Mouse (Mus musculus): Measurements from ENCODE around the gene S100a11.

Gene S100a11

DNA sequence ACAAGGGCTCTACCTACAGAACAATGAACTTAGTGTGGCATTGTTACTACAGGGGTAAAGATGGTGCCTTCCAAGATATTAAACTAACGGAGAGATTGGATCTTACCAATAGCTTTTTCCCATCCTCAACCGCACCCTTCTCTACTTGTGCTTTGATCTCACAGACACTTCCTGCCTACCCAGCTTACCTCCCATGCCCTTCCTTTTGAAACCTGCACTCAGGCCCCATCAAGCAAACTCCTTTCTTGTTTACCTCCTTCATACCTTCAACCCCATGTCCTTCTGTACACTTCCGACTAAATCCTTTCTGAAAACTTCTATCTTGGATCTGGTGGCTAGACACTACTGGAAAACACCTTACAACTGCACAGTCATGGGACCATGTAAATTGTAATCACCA, 5.7 kb upstream of the S100a11 start:
- in situ Hi-C loops (cut with MboI; ENCODE audit: low pct_unique_long_range_greater_than_20kb in 1 of 2, low sequenced_read_pairs in 2 of 2, unreplicated experiment in 1 of 2), result no loop called here

DNA sequence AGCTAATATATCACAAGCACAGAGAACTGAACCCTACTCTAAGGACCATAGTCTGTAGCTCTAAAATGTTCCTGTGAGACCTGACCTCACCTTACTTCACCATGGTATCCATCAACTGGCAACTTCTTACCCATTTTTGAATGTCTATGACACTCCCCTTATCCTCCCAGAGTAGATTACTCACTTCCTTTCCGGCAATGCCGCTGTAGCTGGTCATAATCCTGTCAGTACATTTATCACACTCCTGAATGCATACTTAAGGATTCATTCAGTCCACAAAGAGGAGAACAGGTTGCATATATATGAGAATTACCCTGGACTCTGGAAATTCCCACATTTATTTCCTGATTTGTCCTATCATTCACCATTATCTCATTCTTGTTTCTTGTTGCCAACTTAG, 2.9 kb upstream of the S100a11 start:
- in situ Hi-C loops (cut with MboI; ENCODE audit: low pct_unique_long_range_greater_than_20kb in 1 of 2, low sequenced_read_pairs in 2 of 2, unreplicated experiment in 1 of 2), result no loop called here

DNA sequence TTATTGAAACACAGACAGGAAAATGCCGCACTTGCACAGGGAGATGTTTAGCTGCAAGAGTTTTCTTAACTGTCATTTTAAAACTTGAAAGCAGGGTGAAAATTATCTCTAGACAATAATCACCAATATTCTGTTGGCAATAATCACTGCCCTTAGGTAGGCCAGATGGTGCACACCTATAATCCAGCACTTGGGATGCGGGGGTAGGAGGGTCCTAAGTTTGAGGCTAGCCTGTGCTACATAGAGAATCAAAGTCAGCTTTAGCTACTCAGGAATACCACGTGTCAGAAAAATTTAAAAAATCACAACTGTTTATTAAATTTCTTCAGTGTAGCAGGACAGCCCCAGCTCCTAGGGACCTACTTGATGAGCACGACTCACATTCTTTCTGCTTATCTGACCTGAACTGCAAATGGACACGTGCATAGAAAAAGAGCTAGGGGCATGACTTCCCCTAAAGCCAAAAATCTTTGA, 395 bp upstream of the S100a11 start:
- in situ Hi-C loops (cut with MboI; ENCODE audit: low pct_unique_long_range_greater_than_20kb in 1 of 2, low sequenced_read_pairs in 2 of 2, unreplicated experiment in 1 of 2), result no loop called here

DNA sequence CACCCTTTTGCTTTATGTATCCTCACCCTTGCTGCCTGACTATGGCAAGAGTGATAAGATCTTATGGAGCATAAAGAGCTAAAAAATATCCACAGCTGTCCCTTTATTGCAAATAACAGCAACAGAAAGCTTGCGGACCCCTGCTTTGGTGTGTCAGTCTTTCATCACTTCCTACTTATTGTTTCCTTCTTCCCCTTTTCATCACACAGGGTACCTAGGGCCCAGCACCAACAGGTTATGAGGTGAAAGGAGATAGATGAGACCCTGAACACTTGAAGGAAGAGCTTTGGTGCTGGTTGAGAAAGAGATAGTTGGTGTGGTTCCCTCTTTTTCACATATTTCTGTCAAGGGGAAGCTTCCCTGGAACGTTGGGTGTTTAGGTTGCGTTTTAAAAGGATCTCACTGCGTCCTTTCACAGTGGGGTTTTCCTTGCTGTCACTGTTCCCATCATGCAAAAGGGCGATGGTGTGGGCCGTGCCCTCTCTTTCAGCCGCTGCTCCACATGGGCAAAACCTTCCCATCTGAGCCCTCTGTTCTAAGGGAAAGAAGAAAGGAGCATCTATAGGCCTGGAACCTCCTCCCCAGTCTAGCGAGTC, 1.3 kb downstream of the S100a11 start:
- in situ Hi-C loops (cut with MboI; ENCODE audit: low pct_unique_long_range_greater_than_20kb in 1 of 2, low sequenced_read_pairs in 2 of 2, unreplicated experiment in 1 of 2), result no loop called here

DNA sequence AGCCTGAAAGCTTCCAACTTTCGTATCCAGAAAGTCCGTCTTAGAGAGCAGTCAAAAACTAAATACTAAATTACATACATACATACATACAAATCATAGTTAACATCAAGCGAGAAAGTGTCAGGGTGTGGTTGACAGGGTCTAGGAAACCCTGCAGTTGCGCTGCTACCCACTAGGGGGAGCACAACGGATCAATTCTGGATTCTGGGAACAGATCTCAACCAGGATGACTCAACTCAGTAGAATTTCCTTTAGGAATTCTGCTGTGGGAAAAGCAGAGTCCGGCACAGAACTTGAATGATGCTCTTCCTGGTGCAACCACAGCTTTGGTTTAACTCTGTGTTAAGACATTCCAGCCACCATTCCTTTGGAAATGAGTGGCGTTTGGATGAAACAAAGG, 2.3 kb downstream of the S100a11 start:
- in situ Hi-C loops (cut with MboI; ENCODE audit: low pct_unique_long_range_greater_than_20kb in 1 of 2, low sequenced_read_pairs in 2 of 2, unreplicated experiment in 1 of 2), result no loop called here

DNA sequence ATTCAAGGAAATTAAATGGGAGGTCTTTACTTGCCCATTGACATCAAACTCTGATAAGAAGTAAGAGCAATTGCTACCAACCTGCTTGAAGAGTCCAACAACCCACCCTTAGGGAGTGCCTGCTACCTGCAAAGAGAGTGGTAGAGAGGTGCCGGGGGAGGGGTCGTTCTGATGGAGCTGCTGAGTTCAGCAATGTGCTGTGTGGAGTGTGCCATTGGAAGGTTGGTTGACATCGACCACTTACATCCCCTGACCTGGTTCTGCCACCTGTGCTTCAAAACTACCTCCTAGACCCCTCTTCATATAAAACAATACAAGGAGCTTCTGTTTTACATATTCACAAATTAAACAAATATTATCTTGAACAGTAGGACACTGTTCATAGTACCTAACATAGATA, 7.0 kb downstream of the S100a11 start:
- in situ Hi-C loops (cut with MboI; ENCODE audit: low pct_unique_long_range_greater_than_20kb in 1 of 2, low sequenced_read_pairs in 2 of 2, unreplicated experiment in 1 of 2), result no loop called here

DNA sequence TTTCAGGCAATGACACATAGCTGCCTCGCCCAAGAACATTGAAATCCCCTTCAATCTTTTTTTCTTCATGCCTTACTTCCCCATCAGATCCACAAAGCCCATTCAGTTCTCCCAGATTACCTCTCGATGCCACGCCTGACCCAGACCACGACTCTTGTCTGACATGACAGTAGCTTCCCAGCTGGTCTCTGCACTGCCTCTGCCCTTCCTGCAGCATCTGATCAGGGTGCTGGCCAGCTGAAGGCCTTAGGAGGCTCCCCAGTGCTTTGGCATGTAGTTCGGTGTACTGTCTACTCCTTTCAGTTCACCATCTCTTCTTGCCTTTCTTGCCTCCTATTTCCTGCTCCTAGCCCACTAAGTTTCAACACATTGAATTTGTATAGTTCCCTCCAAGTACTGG, 8.5 kb downstream of the S100a11 start:
- in situ Hi-C loops (cut with MboI; ENCODE audit: low pct_unique_long_range_greater_than_20kb in 1 of 2, low sequenced_read_pairs in 2 of 2, unreplicated experiment in 1 of 2), result no loop called here

DNA sequence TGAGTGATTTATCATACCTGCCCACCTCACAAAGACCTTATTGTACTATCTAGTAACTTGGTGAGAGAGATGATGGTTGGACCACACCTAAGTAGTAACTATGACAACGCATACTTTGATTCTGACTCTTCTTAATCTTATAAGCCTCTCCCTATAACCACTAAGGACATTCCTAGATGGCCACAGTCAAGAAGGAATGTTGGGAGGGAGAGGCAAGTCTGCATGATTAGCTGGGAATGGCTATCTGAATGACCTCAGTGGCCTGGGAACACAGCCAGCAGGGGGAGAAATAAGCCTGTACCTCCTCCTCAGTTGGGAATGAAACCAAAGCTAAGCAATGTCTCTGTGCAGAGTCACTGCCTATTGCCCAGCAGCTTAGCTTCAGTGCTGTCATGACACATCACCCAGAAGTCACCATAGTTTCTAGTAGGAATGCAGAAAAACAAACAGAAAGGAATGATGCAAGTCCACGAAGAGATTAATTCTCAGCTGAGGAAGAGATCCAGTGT, 16.8 kb downstream of the S100a11 start:
- in situ Hi-C loops (cut with MboI; ENCODE audit: low pct_unique_long_range_greater_than_20kb in 1 of 2, low sequenced_read_pairs in 2 of 2, unreplicated experiment in 1 of 2), result no loop called here

DNA sequence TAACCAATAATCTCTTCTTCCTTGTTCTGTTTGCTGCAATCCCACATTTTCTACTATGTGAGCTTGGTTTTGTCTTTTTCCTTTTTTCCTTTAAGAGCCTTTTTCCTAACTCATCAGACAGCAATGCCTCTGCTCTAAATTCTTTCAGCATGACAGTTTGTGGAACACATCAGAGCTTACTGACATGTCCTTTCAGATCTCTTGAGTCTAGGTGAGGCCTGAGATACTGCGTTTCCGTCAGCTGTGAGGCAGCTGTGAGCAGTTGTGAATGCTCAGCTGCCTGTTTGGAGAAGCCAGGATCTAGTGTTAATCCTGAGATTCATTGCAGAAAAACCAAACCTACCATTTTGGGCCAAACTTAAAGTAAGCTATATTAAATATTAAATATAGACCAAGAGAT, 18.2 kb downstream of the S100a11 start:
- in situ Hi-C loops (cut with MboI; ENCODE audit: low pct_unique_long_range_greater_than_20kb in 1 of 2, low sequenced_read_pairs in 2 of 2, unreplicated experiment in 1 of 2), result no loop called here

DNA sequence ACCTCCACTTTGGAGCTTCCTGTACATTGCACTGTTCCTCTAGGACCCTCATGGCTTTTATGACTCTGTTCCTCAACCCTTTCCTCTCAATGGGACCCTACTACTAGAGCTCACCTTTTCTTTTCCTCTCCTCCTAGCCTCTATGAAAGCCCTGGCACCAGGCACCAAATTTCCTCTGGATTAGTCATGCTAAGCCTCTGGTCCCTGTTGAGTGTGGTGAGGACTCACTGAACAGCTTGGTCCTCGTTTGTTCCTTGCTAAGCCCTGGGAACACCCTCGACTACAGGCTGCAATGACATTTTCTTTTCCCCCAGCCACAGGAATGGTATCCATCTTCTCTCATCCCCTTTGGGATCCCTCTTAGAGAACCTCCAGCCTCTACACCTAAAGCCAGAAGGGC, 21.2 kb downstream of the S100a11 start:
- in situ Hi-C loops (cut with MboI; ENCODE audit: low pct_unique_long_range_greater_than_20kb in 1 of 2, low sequenced_read_pairs in 2 of 2, unreplicated experiment in 1 of 2), result loop anchor here in 1 of 2 experiments (10.0 kb wide), 1 partner anchor 63 kb away; no protein-coding TSS in a partner anchor

DNA sequence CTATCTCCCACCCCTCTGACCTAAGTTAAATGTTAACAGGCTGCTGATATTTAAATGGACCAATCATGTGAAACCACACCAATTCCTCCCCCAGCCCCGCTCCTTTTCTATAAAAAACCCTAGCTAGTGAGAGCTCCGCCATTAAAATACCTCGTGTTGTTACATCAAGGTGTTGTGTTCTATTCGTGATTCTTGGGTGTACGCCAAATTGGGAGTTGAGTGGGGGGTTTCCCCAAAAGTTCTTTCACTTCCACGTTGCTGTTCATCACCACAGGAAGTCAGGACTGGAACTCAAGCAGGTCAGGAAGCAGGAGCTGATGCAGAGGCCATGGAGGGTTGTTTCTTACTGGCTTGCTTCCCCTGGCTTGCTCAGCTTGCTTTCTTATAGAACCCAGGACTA, 23.9 kb downstream of the S100a11 start:
- in situ Hi-C loops (cut with MboI; ENCODE audit: low pct_unique_long_range_greater_than_20kb in 1 of 2, low sequenced_read_pairs in 2 of 2, unreplicated experiment in 1 of 2), result loop anchor here in 1 of 2 experiments (10.0 kb wide), 1 partner anchor 61 kb away; no protein-coding TSS in a partner anchor

DNA sequence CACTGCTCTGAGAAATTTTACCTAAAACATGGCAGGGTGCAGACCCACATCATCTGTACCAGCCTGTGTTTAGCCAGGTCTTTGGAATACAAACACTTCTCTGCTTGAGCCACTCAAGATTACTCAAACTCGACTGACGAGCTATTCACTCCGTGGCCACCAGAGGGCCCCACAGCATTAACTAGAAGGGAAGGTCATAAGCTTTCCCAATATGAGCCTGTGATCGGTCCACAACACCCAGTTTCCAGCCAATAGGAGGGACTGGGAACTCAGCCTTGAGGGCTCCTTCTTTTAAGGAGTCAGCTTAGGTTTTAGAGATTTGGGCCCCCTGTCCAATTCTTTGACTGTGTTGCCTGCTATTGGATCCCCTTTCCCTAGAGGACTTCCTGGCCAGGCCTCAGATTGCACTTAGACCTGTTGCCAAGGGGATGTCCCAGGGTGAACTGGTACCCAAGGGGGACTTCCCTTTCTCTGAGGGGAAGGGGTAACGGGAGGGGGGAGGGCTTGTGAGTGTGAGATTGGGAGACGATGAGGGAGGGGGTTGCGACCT, 26.9 kb downstream of the S100a11 start:
- in situ Hi-C loops (cut with MboI; ENCODE audit: low pct_unique_long_range_greater_than_20kb in 1 of 2, low sequenced_read_pairs in 2 of 2, unreplicated experiment in 1 of 2), result loop anchor here (5.0 to 10.0 kb wide), 2 partner anchors 55 to 58 kb away; no protein-coding TSS in a partner anchor

DNA sequence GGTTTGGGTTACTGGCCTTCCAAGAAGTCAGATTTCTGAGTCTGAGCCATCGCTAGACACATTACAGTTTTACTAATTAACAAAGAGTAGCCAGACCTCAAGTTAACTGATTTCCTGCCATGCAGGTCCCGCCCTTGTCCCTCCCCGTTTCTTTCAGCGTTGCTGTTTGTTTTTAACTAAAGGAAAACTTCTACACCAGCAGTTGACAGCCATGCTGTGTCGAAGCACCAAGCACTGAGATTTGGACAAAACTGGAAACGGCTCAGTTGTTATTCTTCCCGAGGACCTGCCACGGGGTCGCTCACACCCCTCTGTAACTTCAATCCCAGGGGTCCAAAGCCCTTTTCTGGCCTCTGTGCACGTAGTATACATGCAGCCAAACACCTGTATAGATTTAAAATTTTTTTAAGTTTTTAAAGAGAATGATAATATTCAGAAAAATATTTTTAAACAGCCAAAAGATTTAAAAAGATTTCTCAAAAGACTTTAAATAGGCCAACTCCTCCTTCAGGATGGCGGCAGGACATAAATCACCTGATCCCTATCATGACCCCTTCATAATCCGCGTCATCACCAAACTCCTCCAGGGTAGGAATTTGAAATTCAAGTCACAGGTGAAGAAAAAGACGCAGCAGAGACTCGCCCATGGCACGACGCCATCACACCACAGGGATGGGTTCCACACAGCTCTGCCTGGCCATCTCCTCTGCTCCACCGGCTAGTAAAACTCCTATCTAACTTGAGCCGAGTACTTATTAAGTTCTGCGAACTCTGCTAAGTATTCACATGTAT, 27.7 kb downstream of the S100a11 start:
- in situ Hi-C loops (cut with MboI; ENCODE audit: low pct_unique_long_range_greater_than_20kb in 1 of 2, low sequenced_read_pairs in 2 of 2, unreplicated experiment in 1 of 2), result loop anchor here (5.0 to 10.0 kb wide), 2 partner anchors 54 to 57 kb away; no protein-coding TSS in a partner anchor

DNA sequence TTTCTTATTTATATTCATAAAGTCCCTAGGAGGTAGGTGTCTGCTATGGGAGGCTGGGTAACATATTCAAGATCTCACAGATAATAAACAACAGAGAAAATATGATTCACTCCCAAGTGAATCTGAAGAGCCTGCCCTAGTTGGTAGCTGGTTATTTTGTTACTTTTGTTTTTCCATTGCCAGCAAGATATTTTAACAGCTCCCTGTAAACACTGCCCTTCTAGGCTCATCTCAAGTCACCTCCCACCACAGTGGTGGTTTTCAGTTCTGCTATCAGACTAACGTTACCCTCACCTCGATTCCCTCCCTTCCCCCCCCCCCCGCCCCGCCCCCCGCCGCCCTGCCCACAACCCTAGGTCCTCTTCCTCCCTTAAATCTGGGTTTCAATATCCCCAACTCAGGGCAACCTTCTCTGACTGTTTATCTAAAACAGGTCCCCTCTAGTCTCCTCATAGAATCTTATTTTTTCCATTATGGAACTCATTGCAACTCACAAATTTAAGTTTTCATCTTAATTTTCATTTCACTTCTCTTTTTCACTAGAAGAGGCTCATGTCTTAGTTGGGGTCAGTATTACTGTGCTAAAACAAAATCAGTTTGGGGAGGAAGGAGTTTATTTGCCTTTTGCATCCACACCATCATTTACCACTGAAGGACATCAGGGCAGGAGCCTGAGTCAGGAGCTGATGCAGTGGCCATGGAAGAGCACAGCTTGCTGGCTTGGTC, 28.4 kb downstream of the S100a11 start:
- in situ Hi-C loops (cut with MboI; ENCODE audit: low pct_unique_long_range_greater_than_20kb in 1 of 2, low sequenced_read_pairs in 2 of 2, unreplicated experiment in 1 of 2), result loop anchor here (5.0 to 10.0 kb wide), 2 partner anchors 54 to 56 kb away; no protein-coding TSS in a partner anchor

DNA sequence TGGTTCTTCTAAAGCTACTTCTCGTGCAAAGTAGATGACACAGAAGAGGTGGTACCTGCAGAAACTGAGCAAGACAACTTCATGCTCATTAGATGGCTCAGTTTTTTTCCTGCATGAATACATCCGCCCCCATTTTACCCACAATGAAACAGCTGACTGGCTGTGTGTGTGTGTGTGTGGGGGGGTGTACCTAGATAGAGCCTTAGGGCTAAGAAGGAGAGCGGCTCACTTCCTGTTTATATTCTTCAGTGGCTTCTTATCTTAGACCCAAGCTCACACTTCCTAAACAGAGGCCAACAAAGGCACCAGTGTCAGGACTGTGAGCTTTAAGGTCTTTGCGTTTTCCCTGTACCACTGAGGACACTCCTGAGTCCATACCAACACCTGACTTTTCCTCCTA, 29.7 kb downstream of the S100a11 start:
- in situ Hi-C loops (cut with MboI; ENCODE audit: low pct_unique_long_range_greater_than_20kb in 1 of 2, low sequenced_read_pairs in 2 of 2, unreplicated experiment in 1 of 2), result loop anchor here (5.0 to 10.0 kb wide), 2 partner anchors 52 to 55 kb away; no protein-coding TSS in a partner anchor

DNA sequence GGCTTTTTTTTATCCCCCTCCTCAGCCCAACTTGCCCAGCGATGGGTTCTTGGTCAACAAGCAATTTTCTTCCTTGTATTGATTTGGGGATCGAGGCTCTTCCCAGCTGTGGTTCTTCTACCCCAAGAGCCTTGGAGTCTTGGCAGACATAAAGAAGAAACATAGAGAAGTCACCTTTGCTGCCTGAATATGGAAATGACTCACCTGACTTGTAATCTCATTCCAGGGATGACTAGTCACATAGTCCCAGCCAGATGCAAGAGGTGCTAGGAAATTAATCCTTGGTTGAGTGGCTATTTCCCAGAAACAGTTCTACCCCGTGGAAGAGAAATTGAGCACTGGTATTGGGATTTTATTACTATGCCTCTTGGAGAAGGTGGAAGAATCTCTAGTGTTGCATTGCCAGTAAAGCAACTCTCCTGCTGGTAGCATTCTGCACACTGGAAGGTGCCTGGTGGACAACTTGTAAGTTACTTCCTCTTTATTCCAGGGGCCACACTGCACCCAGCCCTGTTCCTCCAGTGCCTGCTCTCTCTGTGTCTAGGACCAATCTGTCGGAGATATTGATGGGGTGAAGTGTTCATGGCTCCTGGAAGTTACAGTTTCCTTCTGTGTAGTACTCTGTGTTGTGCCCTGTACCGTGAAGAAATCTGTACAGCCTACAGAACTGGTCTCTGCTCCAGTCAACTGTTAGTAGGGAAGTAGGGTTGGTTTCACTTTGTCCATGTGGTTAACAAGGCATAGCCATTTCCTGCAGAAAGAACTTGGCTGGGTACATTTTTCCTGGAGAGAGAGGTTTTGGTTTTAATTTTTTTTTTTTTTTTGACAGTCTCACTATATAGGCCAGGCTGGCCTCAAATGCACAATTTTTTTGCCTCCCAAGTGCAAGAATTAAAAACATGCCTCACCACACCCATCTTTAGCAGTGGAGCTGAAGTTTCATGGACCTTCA, 31.9 kb downstream of the S100a11 start:
- in situ Hi-C loops (cut with MboI; ENCODE audit: low pct_unique_long_range_greater_than_20kb in 1 of 2, low sequenced_read_pairs in 2 of 2, unreplicated experiment in 1 of 2), result no loop called here

DNA sequence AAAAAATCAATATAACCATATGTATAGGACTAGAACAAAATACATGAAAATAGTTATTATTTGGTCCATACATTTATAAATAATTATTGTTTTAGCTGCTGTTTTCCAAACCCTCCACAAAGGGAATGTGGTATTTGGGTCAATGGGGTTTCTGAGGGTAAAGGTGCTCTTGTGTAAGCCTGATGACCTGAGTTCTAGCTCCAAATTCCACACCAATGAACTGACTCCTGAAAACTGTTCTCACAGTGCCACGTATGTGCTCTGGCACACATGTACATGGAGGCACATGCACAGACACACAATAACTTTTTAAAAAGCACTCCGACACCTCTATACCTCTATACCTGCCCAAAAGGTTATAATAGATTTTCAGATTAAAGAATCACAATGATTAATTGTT, 33.0 kb downstream of the S100a11 start:
- in situ Hi-C loops (cut with MboI; ENCODE audit: low pct_unique_long_range_greater_than_20kb in 1 of 2, low sequenced_read_pairs in 2 of 2, unreplicated experiment in 1 of 2), result no loop called here
